Mouse (Mus musculus): Measurements from ENCODE around the gene Pcid2.

DNA sequence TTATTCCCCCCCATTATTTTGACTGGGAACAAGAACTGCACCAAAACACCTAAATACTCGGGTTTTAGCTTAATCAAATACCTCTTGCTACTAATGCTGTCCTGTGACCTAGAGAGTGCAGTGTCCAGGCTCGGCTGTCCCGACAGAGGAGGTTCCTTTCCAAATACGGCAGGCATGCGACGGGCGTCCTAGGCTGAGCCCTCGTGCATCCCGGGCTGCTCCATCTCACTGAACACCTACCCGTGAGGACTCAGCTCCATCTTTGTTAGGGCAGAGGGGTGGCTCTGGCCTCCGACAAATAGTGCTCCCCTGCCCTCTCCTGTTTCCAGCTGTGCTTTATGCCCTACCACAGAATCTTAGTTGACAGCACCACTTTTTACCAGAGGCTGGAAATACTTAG lies 6.7 kb upstream of the Pcid2 start:
- TF ChIP-seq POLR2A (IDR thresholded peaks at IDR 0.05; ENCODE audit: low read depth, low read length) (no peak), CTCF (IDR thresholded peaks at IDR 0.05; ENCODE audit: extremely low read depth, insufficient read length, insufficient replicate concordance, low read depth, low read length) (no peak)

All from small intestine, adult 2 months (tissue).